Mouse (Mus musculus) embryonic facial prominence, embryonic 15.5 days (tissue): ENCODE data around the gene Map1s. TPM values are rescaled to one million over a fixed set of nuclear protein-coding genes. Genes with fewer than 3 reads are reported as not detected.

ENCODE experiments used
- ATAC-seq: fragments of 200-750 bp; cut with Nextera tagmentation; 2 replicates; pipeline ENCODE4 v1.8.0; 2017; ENCODE audit warnings: low read depth, moderate TSS enrichment; ENCODE audit not compliant: insufficient number of reproducible peaks, low FRiP score, low TSS enrichment
- H3K27ac ChIP-seq: fragments of 300-500 bp; sonication (generic); replicated peaks from 2 replicates; pipeline ENCODE4 v1.5.1; 2015; ENCODE audit warnings: mild to moderate bottlenecking, inconsistent platforms
- H3K27me3 ChIP-seq: fragments of 300-500 bp; sonication (generic); 2 replicates; pipeline ENCODE4 v1.6.1; 2015; ENCODE audit warnings: inconsistent platforms
- H3K36me3 ChIP-seq: fragments of 300-500 bp; sonication (generic); 2 replicates; pipeline ENCODE4 v1.6.1; 2015; ENCODE audit warnings: mild to moderate bottlenecking, inconsistent platforms
- H3K4me1 ChIP-seq: fragments of 300-500 bp; sonication (generic); 2 replicates; pipeline ENCODE4 v1.6.1; 2015; ENCODE audit warnings: inconsistent platforms
- H3K4me2 ChIP-seq: fragments of 300-500 bp; sonication (generic); replicated peaks from 2 replicates; pipeline ENCODE4 v1.6.1; 2015; ENCODE audit warnings: mild to moderate bottlenecking, inconsistent platforms
- H3K4me3 ChIP-seq: fragments of 300-500 bp; sonication (generic); replicated peaks from 2 replicates; pipeline ENCODE4 v1.5.1; 2015; ENCODE audit warnings: mild to moderate bottlenecking, inconsistent platforms
- H3K9ac ChIP-seq: fragments of 300-500 bp; sonication (generic); 2 replicates; pipeline ENCODE4 v1.6.1; 2015; ENCODE audit warnings: inconsistent platforms
- H3K9me3 ChIP-seq: fragments of 300-500 bp; sonication (generic); replicated peaks from 2 replicates; pipeline ENCODE4 v1.6.1; 2016; ENCODE audit warnings: inconsistent platforms
- WGBS: fragments of 180-500 bp; shearing (Covaris S2); methylation state at CpG from one replicate; pipeline ENCODE4 v1.1.7; 2015; 5-methylcytosine and 5-hydroxymethylcytosine counted together
- microRNA counts: library from miRNA; unstranded; fragments of <30 nt; microRNA quantifications from one replicate; lab custom pipeline; 2016
- microRNA-seq: library from miRNA; unstranded; fragments of <30 nt; microRNA quantifications from one replicate; pipeline ENCODE4, GENCODE M21; 2016; ENCODE audit warnings: borderline number of aligned reads
- polyA plus RNA-seq: library from polyadenylated mRNA; unstranded; fragments of >200 nt; fragmentation: Nextera tagmentation; extraction: Ambion mirVana; gene quantifications from 2 replicates; pipeline ENCODE4 v1.2.1, GENCODE M21; 2015

Map1s gene
- polyA plus RNA-seq, 1 experiment from 2014 or later: 50.1 TPM

DNA sequence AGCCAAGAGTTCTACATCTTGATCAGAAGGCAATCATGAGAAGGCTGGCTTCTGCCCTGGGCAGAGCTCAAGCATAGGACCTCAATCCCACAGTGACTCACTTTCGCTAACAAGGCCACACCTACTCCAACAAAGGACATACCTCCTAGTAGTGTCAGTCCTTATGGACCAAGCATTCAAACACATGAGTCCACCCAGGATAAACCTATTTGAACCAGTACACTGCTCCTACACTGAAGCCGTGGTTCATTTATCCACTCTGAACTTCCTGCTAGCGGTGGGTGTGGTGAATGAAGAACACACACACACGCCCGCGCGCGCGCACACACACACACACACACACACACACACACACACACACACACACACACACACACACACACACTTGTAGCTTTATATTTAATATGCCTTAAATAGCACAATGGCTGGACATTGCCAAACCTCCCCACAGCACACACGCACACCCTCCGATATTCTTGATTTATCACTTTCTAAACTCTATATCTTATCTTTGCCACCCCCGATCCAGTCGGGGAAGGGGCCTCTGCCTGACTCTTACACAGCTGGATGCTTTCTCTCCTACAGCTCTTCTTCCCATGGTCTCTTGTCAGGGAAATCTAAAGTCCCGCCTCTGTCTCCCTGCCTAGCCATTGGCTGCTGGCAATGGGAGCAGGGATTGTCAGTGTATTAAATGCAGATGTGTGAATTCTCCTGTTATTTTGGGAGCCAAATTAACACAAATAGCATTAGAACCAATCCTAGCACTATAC, 55.2 kb downstream of the Map1s start:
- ATAC-seq: no peak
- Histone ChIP-seq H3K36me3 (no peaks in the 10 kb centered on the region), H3K9me3 (no peaks in the 10 kb centered on the region), H3K9ac (no peak overlapping the region), H3K27ac (no peak overlapping the region), H3K27me3 (no peaks in the 10 kb centered on the region), H3K4me2 (no peak overlapping the region), H3K4me1 (no peaks in the 10 kb centered on the region), H3K4me3 (no peak overlapping the region)
- 73% methylated on average over 14 of the region's 14 CpGs for WGBS

DNA sequence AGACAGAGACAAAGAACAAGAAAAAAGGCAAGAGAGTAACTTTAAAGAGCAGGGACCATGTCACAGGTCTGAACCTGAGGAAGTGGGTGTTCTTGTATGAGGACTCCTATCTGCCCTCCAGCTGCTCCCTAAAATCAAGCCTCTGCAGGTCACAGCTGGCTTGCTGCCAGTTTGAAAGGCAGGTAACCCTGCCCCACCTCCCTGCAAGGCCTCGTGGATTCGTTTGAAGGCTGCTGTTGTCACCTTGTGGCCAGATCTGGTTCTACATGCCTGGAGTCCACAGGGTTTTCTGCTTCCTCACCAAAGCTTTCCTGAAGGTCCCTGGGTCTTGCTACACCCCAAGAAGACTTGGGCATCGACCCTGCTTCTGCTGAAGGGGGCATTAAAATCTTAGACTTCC, 58.4 kb downstream of the Map1s start:
- no peaks in the 10 kb centered on the region for H3K9me3 ChIP-seq
- H3K36me3 ChIP-seq: no peaks in the 10 kb centered on the region
- no peak overlapping the region for H3K4me2 ChIP-seq
- no peak for ATAC-seq
- H3K9ac ChIP-seq: no peak overlapping the region
- 8% methylated on average over 3 of the region's 3 CpGs for WGBS
- H3K4me3 ChIP-seq: no peak overlapping the region
- no peaks in the 10 kb centered on the region for H3K4me1 ChIP-seq
- no peak overlapping the region for H3K27ac ChIP-seq
- no peaks in the 10 kb centered on the region for H3K27me3 ChIP-seq

DNA sequence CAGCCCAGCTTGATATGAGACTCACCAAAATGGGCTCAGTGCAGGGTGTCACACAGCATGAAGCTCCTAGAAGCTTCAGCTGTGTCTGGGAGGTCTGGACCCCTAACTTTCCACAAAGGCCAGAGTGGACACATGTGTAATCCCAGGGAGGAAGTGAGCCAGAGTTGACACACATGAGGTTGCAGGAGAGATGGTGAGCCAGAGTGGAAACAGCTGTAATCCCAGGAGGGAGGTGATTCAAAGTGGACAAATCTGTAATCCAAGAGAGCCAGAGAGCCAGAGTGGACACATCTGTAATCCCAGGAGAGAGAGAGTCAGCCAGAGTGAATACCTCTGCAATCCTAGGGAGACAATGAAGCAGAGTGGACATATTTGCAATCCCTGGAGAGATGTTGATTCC, 59.1 kb downstream of the Map1s start:
- Histone ChIP-seq H3K4me1 (no peaks in the 10 kb centered on the region), H3K9ac (no peak overlapping the region), H3K27ac (no peak overlapping the region), H3K27me3 (no peaks in the 10 kb centered on the region), H3K4me3 (no peak overlapping the region), H3K9me3 (no peaks in the 10 kb centered on the region), H3K4me2 (no peak overlapping the region), H3K36me3 (no peaks in the 10 kb centered on the region)
- no peak for ATAC-seq

MicroRNAs encoded within 50 kb of the gene (microRNA counts, 519-probe panel; counts per million panel counts)
- microRNA mmu-miR-1969 (lab: Ali Mortazavi, UCI): not detected

Small RNAs within 50 kb of the gene (microRNA-seq; reads per million reads assigned to microRNA genes)
- gene Mir1969 (1.9 reads per million, percentile 5 among the genes with 10 or more reads in this experiment), gene Mir7067 (0.52 reads per million)

Other genes starting within 250 kb of the Map1s start
- 52.1 and 56.6 TPM in 2 replicates for gene Pgpep1, start 245.5 kb upstream of the Map1s start, polyA plus RNA-seq
- 243 and 244 TPM in 2 replicates for gene Lsm4, start 232.7 kb upstream of the Map1s start, polyA plus RNA-seq
- gene Jund, start 207.0 kb upstream of the Map1s start, polyA plus RNA-seq: 97.7 and 99.6 TPM in 2 replicates
- gene Iqcn, start 202.5 kb upstream of the Map1s start, polyA plus RNA-seq: 0.03 and 0.04 TPM in 2 replicates
- gene Gm3336, start 187.4 kb upstream of the Map1s start, polyA plus RNA-seq: not detected in 2 replicates
- gene Pde4c, start 182.2 kb upstream of the Map1s start, polyA plus RNA-seq: 0.16 and 0.29 TPM in 2 replicates
- 22.7 and 28.6 TPM in 2 replicates for gene Rab3a, start 151.3 kb upstream of the Map1s start, polyA plus RNA-seq
- 41.7 and 42.3 TPM in 2 replicates for gene Mpv17l2, start 145.0 kb upstream of the Map1s start, polyA plus RNA-seq
- 92.5 and 94.3 TPM in 2 replicates for gene Pik3r2, start 129.2 kb upstream of the Map1s start, polyA plus RNA-seq
- gene Mast3, start 100.9 kb upstream of the Map1s start, polyA plus RNA-seq: 19.1 and 20.2 TPM in 2 replicates
- gene Il12rb1, start 97.5 kb upstream of the Map1s start, polyA plus RNA-seq: 0.26 and 0.28 TPM in 2 replicates
- gene Arrdc2, start 66.2 kb upstream of the Map1s start, polyA plus RNA-seq: 9.3 and 10.1 TPM in 2 replicates
- gene Kcnn1, start 42.7 kb upstream of the Map1s start, polyA plus RNA-seq: 3.8 and 5.6 TPM in 2 replicates
- gene Ccdc124, start 32.0 kb upstream of the Map1s start, polyA plus RNA-seq: 99.6 and 104 TPM in 2 replicates
- gene Slc5a5, start 13.2 kb upstream of the Map1s start, polyA plus RNA-seq: 0.45 and 0.64 TPM in 2 replicates
- gene Rpl18a, start 8.5 kb upstream of the Map1s start, polyA plus RNA-seq: 4,781 and 4,906 TPM in 2 replicates